Mouse (Mus musculus): Measurements from ENCODE around the gene Slc51b. TPM values are rescaled to one million over a fixed set of nuclear protein-coding genes. Genes with fewer than 3 reads are reported as not detected.

The Slc51b gene
- total and polyA plus RNA-seq, 3 experiments: not detected

DNA sequence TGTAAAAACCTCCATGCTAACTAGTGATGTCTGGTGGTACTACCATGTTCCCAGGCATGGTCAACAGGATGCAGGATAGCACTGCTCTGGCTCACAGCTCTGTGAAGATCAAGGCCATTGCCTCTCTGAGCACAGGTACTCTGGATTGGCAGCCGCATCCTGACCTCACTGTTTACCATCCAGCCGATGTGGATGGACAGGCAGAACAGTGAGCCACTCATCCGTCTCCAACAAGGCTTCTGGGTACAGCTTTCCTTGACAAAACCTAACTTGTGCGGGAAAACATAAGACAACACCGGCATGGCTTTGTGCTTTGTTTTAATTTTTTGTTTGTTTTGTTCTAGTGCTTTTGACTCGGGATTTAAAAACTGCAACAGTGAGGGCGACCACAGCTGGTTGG lies 57.0 kb downstream of the Slc51b start:
- DNase-seq (ENCODE audit: low spot score) (no peak), ATAC-seq (ENCODE audit: extremely low read depth, insufficient number of reproducible peaks, low FRiP score, poor library complexity, severe bottlenecking) (no peak)
- TF ChIP-seq TAL1 (conservative IDR thresholded peaks at IDR 0.05; ENCODE audit: low read depth, low read length): no peak
- TF ChIP-seq GATA1 (IDR thresholded peaks at IDR 0.05; ENCODE audit: borderline replicate concordance, low read length): no peak
- no peak for TF ChIP-seq POLR2AphosphoS5 (IDR thresholded peaks at IDR 0.05; ENCODE audit: insufficient replicate concordance, low read depth, low read length)
- no peak for TF ChIP-seq GATA2 (IDR thresholded peaks at IDR 0.05; ENCODE audit: borderline replicate concordance, low read depth, low read length)
- Histone ChIP-seq H3K4me1 (ENCODE audit: insufficient read depth, low read depth, low read length) (no peaks in the 10 kb centered on the region), H3K36me3 (replicated peaks) (peaks cover 49% of the 10 kb centered on the region), H3K9me3 (replicated peaks) (no peaks in the 10 kb centered on the region), H3K4me3 (ENCODE audit: low read depth, low read length) (no peak overlapping the region), H3K27me3 (ENCODE audit: insufficient read depth, low read length) (no peaks in the 10 kb centered on the region)

DNA sequence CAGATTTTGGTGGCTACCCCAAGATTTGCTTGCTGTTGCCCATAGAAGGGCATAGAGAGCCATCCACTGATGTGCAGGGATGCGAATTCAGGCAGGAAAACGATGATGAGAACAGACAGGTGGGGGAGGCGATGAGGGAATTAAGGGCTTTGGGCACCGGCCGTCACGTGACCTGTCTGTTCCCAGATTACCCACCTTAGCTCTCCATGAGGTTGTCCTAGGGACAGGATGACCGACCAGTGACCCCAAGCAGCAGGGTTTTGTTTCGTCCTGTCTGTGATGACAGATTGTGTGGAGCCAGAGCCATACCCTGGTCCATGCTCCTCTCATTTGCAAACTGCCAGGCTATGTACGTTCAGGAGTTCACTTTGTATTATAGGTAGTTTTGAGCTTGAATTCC lies 59.1 kb downstream of the Slc51b start:
- H3K4me3 ChIP-seq (ENCODE audit: low read depth, low read length): no peak overlapping the region
- H3K4me1 ChIP-seq (ENCODE audit: insufficient read depth, low read depth, low read length): no peaks in the 10 kb centered on the region; the same call in 1 of the 2 replicates
- H3K9me3 ChIP-seq (replicated peaks): no peaks in the 10 kb centered on the region
- DNase-seq (ENCODE audit: low spot score): no peak
- ATAC-seq (ENCODE audit: extremely low read depth, insufficient number of reproducible peaks, low FRiP score, poor library complexity, severe bottlenecking): no peak
- TF ChIP-seq POLR2AphosphoS5 (IDR thresholded peaks at IDR 0.05; ENCODE audit: insufficient replicate concordance, low read depth, low read length): no peak
- TF ChIP-seq TAL1 (conservative IDR thresholded peaks at IDR 0.05; ENCODE audit: low read depth, low read length): no peak
- TF ChIP-seq GATA1 (IDR thresholded peaks at IDR 0.05; ENCODE audit: borderline replicate concordance, low read length): no peak
- no peak for TF ChIP-seq GATA2 (IDR thresholded peaks at IDR 0.05; ENCODE audit: borderline replicate concordance, low read depth, low read length)
- TF ChIP-seq CTCF (IDR thresholded peaks at IDR 0.05; ENCODE audit: low read depth, low read length): no peak
- H3K27me3 ChIP-seq (ENCODE audit: insufficient read depth, low read length): no peaks in the 10 kb centered on the region
- peaks cover 64% of the 10 kb centered on the region for H3K36me3 ChIP-seq (replicated peaks)

Other genes starting within 250 kb of the Slc51b start
- 14.8 and 19.5 TPM in 2 replicates for gene Parp16, start 227.6 kb downstream of the Slc51b start, total RNA-seq (2014; fragmentation: Nextera tagmentation)
- 7.7 and 7.8 TPM in 2 replicates for gene Parp16, start 227.6 kb downstream of the Slc51b start, total RNA-seq (2017)
- 15.9 and 19.4 TPM in 2 replicates for gene Parp16, start 227.6 kb downstream of the Slc51b start, polyA plus RNA-seq (2012)
- not detected in 2 replicates for gene Cilp, start 157.8 kb downstream of the Slc51b start, total RNA-seq (2014; fragmentation: Nextera tagmentation)
- under 0.01 TPM in 1 of 2 replicates, not detected in the other for gene Cilp, start 157.8 kb downstream of the Slc51b start, total RNA-seq (2017)
- not detected in 2 replicates for gene Cilp, start 157.8 kb downstream of the Slc51b start, polyA plus RNA-seq (2012)
- gene Clpx, start 128.7 kb downstream of the Slc51b start, total RNA-seq (2014; fragmentation: Nextera tagmentation): 34.1 and 41.9 TPM in 2 replicates
- gene Clpx, start 128.7 kb downstream of the Slc51b start, total RNA-seq (2017): 59.5 and 64.9 TPM in 2 replicates
- 12.7 and 14.0 TPM in 2 replicates for gene Clpx, start 128.7 kb downstream of the Slc51b start, polyA plus RNA-seq (2012)
- gene Pdcd7, start 76.9 kb downstream of the Slc51b start, total RNA-seq (2014; fragmentation: Nextera tagmentation): 8.0 and 10.2 TPM in 2 replicates
- 18.8 and 22.7 TPM in 2 replicates for gene Pdcd7, start 76.9 kb downstream of the Slc51b start, total RNA-seq (2017)
- 29.9 and 42.8 TPM in 2 replicates for gene Pdcd7, start 76.9 kb downstream of the Slc51b start, polyA plus RNA-seq (2012)
- gene Ubap1l, start 61.9 kb downstream of the Slc51b start, total RNA-seq (2014; fragmentation: Nextera tagmentation): 1.7 TPM in 1 of 2 replicates, not detected in the other
- gene Ubap1l, start 61.9 kb downstream of the Slc51b start, total RNA-seq (2017): 0.55 TPM in 1 of 2 replicates, not detected in the other
- gene Ubap1l, start 61.9 kb downstream of the Slc51b start, polyA plus RNA-seq (2012): 0.06 and 0.10 TPM in 2 replicates
- gene Kbtbd13, start 31.3 kb downstream of the Slc51b start, total RNA-seq (2014; fragmentation: Nextera tagmentation): not detected in 2 replicates
- gene Kbtbd13, start 31.3 kb downstream of the Slc51b start, total RNA-seq (2017): not detected in 2 replicates
- gene Kbtbd13, start 31.3 kb downstream of the Slc51b start, polyA plus RNA-seq (2012): not detected in 2 replicates
- not detected in 2 replicates for gene Rasl12, start 24.4 kb downstream of the Slc51b start, total RNA-seq (2014; fragmentation: Nextera tagmentation)
- gene Rasl12, start 24.4 kb downstream of the Slc51b start, total RNA-seq (2017): 0.16 and 0.23 TPM in 2 replicates
- gene Rasl12, start 24.4 kb downstream of the Slc51b start, polyA plus RNA-seq (2012): not detected in 2 replicates
- gene Mtfmt, start 12.8 kb upstream of the Slc51b start, total RNA-seq (2014; fragmentation: Nextera tagmentation): 26.2 and 27.9 TPM in 2 replicates
- gene Mtfmt, start 12.8 kb upstream of the Slc51b start, total RNA-seq (2017): 15.3 and 16.0 TPM in 2 replicates
- gene Mtfmt, start 12.8 kb upstream of the Slc51b start, polyA plus RNA-seq (2012): 8.3 and 9.0 TPM in 2 replicates
- 26.4 and 40.2 TPM in 2 replicates for gene Spg21, start 38.0 kb upstream of the Slc51b start, total RNA-seq (2014; fragmentation: Nextera tagmentation)
- 71.6 TPM in 2 replicates for gene Spg21, start 38.0 kb upstream of the Slc51b start, total RNA-seq (2017)
- 19.7 and 24.0 TPM in 2 replicates for gene Spg21, start 38.0 kb upstream of the Slc51b start, polyA plus RNA-seq (2012)
- gene Ankdd1a, start 97.2 kb upstream of the Slc51b start, total RNA-seq (2014; fragmentation: Nextera tagmentation): not detected in 2 replicates
- 0.06 and 0.22 TPM in 2 replicates for gene Ankdd1a, start 97.2 kb upstream of the Slc51b start, total RNA-seq (2017)
- not detected in 2 replicates for gene Ankdd1a, start 97.2 kb upstream of the Slc51b start, polyA plus RNA-seq (2012)
- gene Plekho2, start 157.1 kb upstream of the Slc51b start, total RNA-seq (2014; fragmentation: Nextera tagmentation): 23.0 and 26.9 TPM in 2 replicates
- gene Plekho2, start 157.1 kb upstream of the Slc51b start, total RNA-seq (2017): 31.9 and 35.4 TPM in 2 replicates
- gene Plekho2, start 157.1 kb upstream of the Slc51b start, polyA plus RNA-seq (2012): 11.5 and 16.8 TPM in 2 replicates
- gene Pif1, start 164.2 kb upstream of the Slc51b start, total RNA-seq (2014; fragmentation: Nextera tagmentation): 13.0 and 28.7 TPM in 2 replicates
- 9.1 and 10.9 TPM in 2 replicates for gene Pif1, start 164.2 kb upstream of the Slc51b start, total RNA-seq (2017)
- gene Pif1, start 164.2 kb upstream of the Slc51b start, polyA plus RNA-seq (2012): 6.9 and 7.1 TPM in 2 replicates
- gene Rbpms2, start 206.7 kb upstream of the Slc51b start, total RNA-seq (2014; fragmentation: Nextera tagmentation): not detected in 2 replicates
- gene Rbpms2, start 206.7 kb upstream of the Slc51b start, total RNA-seq (2017): 0.33 and 0.81 TPM in 2 replicates
- 0.13 and 0.21 TPM in 2 replicates for gene Rbpms2, start 206.7 kb upstream of the Slc51b start, polyA plus RNA-seq (2012)
- 12.0 and 16.2 TPM in 2 replicates for gene Oaz2, start 245.0 kb upstream of the Slc51b start, total RNA-seq (2014; fragmentation: Nextera tagmentation)
- gene Oaz2, start 245.0 kb upstream of the Slc51b start, total RNA-seq (2017): 39.3 and 43.0 TPM in 2 replicates
- gene Oaz2, start 245.0 kb upstream of the Slc51b start, polyA plus RNA-seq (2012): 85.7 and 118 TPM in 2 replicates

Data from G1E (cell line).